Mouse (Mus musculus): ENCODE data around the gene Zcchc8.

DNA sequence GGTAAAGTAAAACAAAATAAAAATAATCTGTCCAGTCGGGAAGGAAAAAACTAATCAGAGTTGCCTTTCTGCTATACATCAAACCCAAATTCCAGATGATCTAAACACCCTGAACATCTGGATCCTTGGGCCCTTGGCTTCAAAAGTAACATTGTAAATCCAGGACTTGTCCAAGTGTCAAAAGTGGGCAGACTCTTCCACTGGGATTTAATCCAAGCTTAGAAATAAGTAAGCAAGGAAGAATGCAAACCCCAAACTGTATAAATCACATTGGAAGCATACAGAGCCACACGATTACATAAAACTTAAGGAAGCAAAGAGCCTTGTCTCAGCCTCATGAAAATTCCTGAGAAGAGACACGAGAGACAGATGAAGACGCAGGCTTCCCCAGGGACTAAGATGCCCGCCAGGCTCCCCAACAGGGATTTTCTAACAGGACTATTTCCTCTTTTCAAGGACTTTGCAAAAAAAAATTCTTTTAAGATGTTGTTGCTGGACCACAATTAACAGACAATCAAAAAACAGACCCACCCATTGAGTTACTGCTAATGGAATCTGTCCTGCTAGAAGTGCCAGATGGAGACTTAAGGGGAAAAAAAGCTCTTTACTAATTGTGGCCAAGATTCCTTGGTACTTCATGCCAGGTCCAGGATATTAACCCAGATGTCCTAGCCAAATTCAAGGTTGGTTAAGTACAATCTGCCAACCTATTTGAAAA lies 41.2 kb downstream of the Zcchc8 start:
- TF ChIP-seq CTCF (IDR thresholded peaks at IDR 0.05; ENCODE audit: low read depth, low read length) (no peak), POLR2A (IDR thresholded peaks at IDR 0.05; ENCODE audit: insufficient read depth, low read length) (no peak)

Data from ES-Bruce4 (cell line).